Mouse (Mus musculus) monocyte, adult 5-6 weeks (primary cell): ENCODE measurements around the gene Cggbp1. TPM values are rescaled to one million over a fixed set of nuclear protein-coding genes. Genes with fewer than 3 reads are reported as not detected.

Experiments used
- ATAC-seq: fragments of 153-309, 156-312 bp; replicated peaks from 2 replicates; pipeline ENCODE4 v1.8.0; 2017; ENCODE audit warnings: mild to moderate bottlenecking; ENCODE audit not compliant: low TSS enrichment, insufficient number of reproducible peaks, severe bottlenecking, poor library complexity, low FRiP score
- total RNA-seq: library from RNA; stranded (forward); fragments of 200-1000, 200-491, 200-594 nt; gene quantifications from 3 replicates; pipeline ENCODE4 v1.2.3, GENCODE M21; 2017

Gene Cggbp1
- total RNA-seq, 1 experiment from 2014 or later: 119 TPM

DNA sequence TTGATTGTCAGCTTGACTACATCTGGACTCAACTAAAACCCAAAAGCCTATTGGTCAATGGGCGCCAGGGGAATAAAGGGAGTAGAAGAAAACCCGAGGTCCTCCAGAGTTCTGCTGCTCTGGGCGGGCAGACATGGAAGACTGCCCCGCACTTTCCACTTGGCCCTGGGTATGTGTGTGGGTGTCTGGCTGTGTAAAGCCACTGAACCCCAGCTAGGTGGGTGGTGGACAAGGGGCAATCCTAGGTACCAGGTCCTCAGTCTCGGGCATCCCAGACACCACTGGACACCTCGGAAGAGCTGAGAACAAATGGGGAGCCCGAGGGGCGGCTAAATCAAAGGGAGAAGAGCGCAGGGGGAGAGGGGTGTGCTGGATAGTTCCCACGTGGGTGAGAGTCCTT is 57.0 kb downstream of the Cggbp1 start:
- ATAC-seq: no peak

Other genes starting within 250 kb of the Cggbp1 start
- gene Csnka2ip, start 249.6 kb upstream of the Cggbp1 start, total RNA-seq: not detected in 3 replicates
- gene 4930453N24Rik, start 80.8 kb upstream of the Cggbp1 start, total RNA-seq: 31.8 to 48.6 TPM (median 44.0 TPM) in 3 replicates
- gene Zfp654, start 344 bp upstream of the Cggbp1 start, total RNA-seq: 20.6 to 26.0 TPM (median 22.4 TPM) in 3 replicates